Mouse (Mus musculus): ENCODE measurements around the gene Zbtb37. TPM values are rescaled to one million over a fixed set of nuclear protein-coding genes. Genes with fewer than 3 reads are reported as not detected.
"Not testable (repeated sequence)": the region's sequence is repeated elsewhere in the genome, so short reads cannot be mapped to it uniquely, and the experiment has no call there.

Gene Zbtb37
- total RNA-seq, 2 experiments from 2014 or later = 7.3 to 7.6 TPM

- no peak for DNase-seq (ENCODE audit: low spot score)
These were observed 704 bp downstream of the Zbtb37 start for GRCm38 (mm10) chr1:161033856-161034434.

- DNase-seq (ENCODE audit: low spot score) = no peak
These were observed 2.3 kb downstream of the Zbtb37 start for GRCm38 (mm10) chr1:161032345-161032744.

GRCm38 (mm10) chr1:161031881-161032280 is 2.8 kb downstream of the Zbtb37 start:
- DNase-seq (ENCODE audit: low spot score) = no peak

- DNase-seq (ENCODE audit: low spot score) = no peak
These were observed 4.6 kb downstream of the Zbtb37 start for GRCm38 (mm10) chr1:161030058-161030457.

- not testable (repeated sequence) for DNase-seq (ENCODE audit: low spot score)
These were observed 6.2 kb downstream of the Zbtb37 start for GRCm38 (mm10) chr1:161028427-161028826.

- no peak for DNase-seq (ENCODE audit: low spot score)
These were observed 7.5 kb downstream of the Zbtb37 start for GRCm38 (mm10) chr1:161027196-161027595.

GRCm38 (mm10) chr1:161025410-161026210 is 9.0 kb downstream of the Zbtb37 start:
- DNase-seq (ENCODE audit: low spot score) = no peak

GRCm38 (mm10) chr1:161020051-161020450 is 14.6 kb downstream of the Zbtb37 start:
- DNase-seq (ENCODE audit: low spot score) = no peak

- DNase-seq (ENCODE audit: low spot score) = no peak
These were observed 18.3 kb downstream of the Zbtb37 start for GRCm38 (mm10) chr1:161016378-161016777.

- no peak for DNase-seq (ENCODE audit: low spot score)
These were observed 24.2 kb downstream of the Zbtb37 start for GRCm38 (mm10) chr1:161010436-161010835.

- no peak for DNase-seq (ENCODE audit: low spot score)
These were observed 26.6 kb downstream of the Zbtb37 start for GRCm38 (mm10) chr1:161008038-161008437.

- DNase-seq (ENCODE audit: low spot score) = no peak
These were observed 28.2 kb downstream of the Zbtb37 start for GRCm38 (mm10) chr1:161006471-161006870.

- DNase-seq (ENCODE audit: low spot score) = no peak
These were observed 29.1 kb downstream of the Zbtb37 start for GRCm38 (mm10) chr1:161005526-161005925.

GRCm38 (mm10) chr1:161004942-161005341 is 29.7 kb downstream of the Zbtb37 start:
- DNase-seq (ENCODE audit: low spot score) = no peak

- no peak for DNase-seq (ENCODE audit: low spot score)
These were observed 40.8 kb downstream of the Zbtb37 start for GRCm38 (mm10) chr1:160993851-160994250.

GRCm38 (mm10) chr1:160989395-160989794 is 45.3 kb downstream of the Zbtb37 start:
- DNase-seq (ENCODE audit: low spot score) = no peak

GRCm38 (mm10) chr1:160986881-160987635 is 47.6 kb downstream of the Zbtb37 start:
- DNase-seq (ENCODE audit: low spot score) = no peak

GRCm38 (mm10) chr1:160985477-160985876 is 49.2 kb downstream of the Zbtb37 start:
- no peak for DNase-seq (ENCODE audit: low spot score)

- not testable (repeated sequence) for DNase-seq (ENCODE audit: low spot score)
These were observed 49.9 kb downstream of the Zbtb37 start for GRCm38 (mm10) chr1:160984731-160985130.

- DNase-seq (ENCODE audit: low spot score) = no peak
These were observed 51.8 kb downstream of the Zbtb37 start for GRCm38 (mm10) chr1:160982887-160983286.

- no peak for DNase-seq (ENCODE audit: low spot score)
These were observed 53.3 kb downstream of the Zbtb37 start for GRCm38 (mm10) chr1:160981337-160981736.

- no peak for DNase-seq (ENCODE audit: low spot score)
These were observed 54.0 kb downstream of the Zbtb37 start for GRCm38 (mm10) chr1:160980537-160981234.

All from gastrocnemius, adult 18-20 months (tissue).